10 mouse cellular contexts compared by ENCODE assay signal in genomic region chr9:121669348-121669791, GRCm38 (mm10). TPM values are rescaled to one million over a fixed set of nuclear protein-coding genes. Genes with fewer than 3 reads are reported as not detected.
A peak's percentile ranks its signal among the peaks of the same experiment; 100 is the strongest.
DNase-seq lines count a peak whose midpoint lies in the region; ATAC-seq and TF ChIP-seq lines count a peak whose summit lies in the region.
"Had no signal": no experiment of that assay in that cellular context is flagged by ENCODE, and none has a peak within 500 bp of the region (broad histone marks: within the 10 kb centered on the region; RNA-seq: fewer than 3 reads in every experiment).

No protein-coding gene starts in this region.

- H3K9ac ChIP-seq in neural tube, embryonic 14.5 days (replicated peaks; ENCODE audit: low read depth, low read length), result peak overlapping the region; percentile 48

- DNase-seq in layer of hippocampus, adult 2 months (ENCODE audit: low spot score in 2 of 2), result no peak
- no peak for DNase-seq in layer of hippocampus, adult 18-20 months (ENCODE audit: low spot score in 2 of 2)
- DNase-seq in embryo, embryonic 9.5 days (ENCODE audit: extremely low spot score), result peak; percentile 81
- DNase-seq in heart, adult 8-10 months (ENCODE audit: low spot score), result peak; percentile 26
- DNase-seq in kidney, adult 11 months, result peak; percentile 18
- DNase-seq in lung, adult 2 months, result peak; percentile 65
- DNase-seq in thymus, postnatal 0 days (ENCODE audit: low spot score), result peak; percentile 69

- ATAC-seq in neural tube, embryonic 14.5 days (ENCODE audit: low read depth), result peak; percentile 70

- H3K36me3 ChIP-seq in neural tube, embryonic 14.5 days (ENCODE audit: control insufficient read depth, insufficient read depth, low read length), result no peaks in the 10 kb centered on the region
- H3K36me3 ChIP-seq: G1E had no signal

- 1% methylated on average over 28 of the region's 28 CpGs for WGBS in lung, adult 2 months
- 1% methylated on average over 28 of the region's 28 CpGs for WGBS in neural tube, embryonic 14.5 days

- 0 out of 2 replicates have a peak, but pooled peaks cover 3% of the 10 kb centered on the region for H3K27me3 ChIP-seq in neural tube, embryonic 14.5 days (ENCODE audit: control insufficient read depth, insufficient read depth, low read length)

- peak overlapping the region; percentile 19; the same call in 1 of the 2 replicates for H3K4me3 ChIP-seq in layer of hippocampus, adult 2 months
- H3K4me3 ChIP-seq in lung, adult 2 months (replicated peaks; ENCODE audit: extremely low read depth, low read depth, low read length), result peak overlapping the region; percentile 33
- peak overlapping the region; percentile 29 for H3K4me3 ChIP-seq in neural tube, embryonic 14.5 days (ENCODE audit: low read depth, low read length)

- peak overlapping the region; percentile 63 for H3K4me2 ChIP-seq in neural tube, embryonic 14.5 days (ENCODE audit: low read depth, low read length)

- no peak overlapping the region for H3K27ac ChIP-seq in layer of hippocampus, adult 2 months
- no peak overlapping the region for H3K27ac ChIP-seq in neural tube, embryonic 14.5 days (ENCODE audit: low read depth, low read length)
- H3K27ac ChIP-seq: macrophage had no signal

- H3K9me3 ChIP-seq in neural tube, embryonic 14.5 days (ENCODE audit: control insufficient read depth, low read length), result no peaks in the 10 kb centered on the region
- H3K9me3 ChIP-seq: G1E had no signal

- TF ChIP-seq CTCF in layer of hippocampus, adult 2 months (conservative IDR thresholded peaks at IDR 0.05), result peak; percentile 76
- TF ChIP-seq CTCF in lung, adult 2 months (IDR thresholded peaks at IDR 0.05; ENCODE audit: insufficient read depth, low read length), result peak; percentile 59

- TF ChIP-seq POLR2A in lung, adult 2 months (IDR thresholded peaks at IDR 0.05; ENCODE audit: borderline replicate concordance, extremely low read depth, low read depth, low read length), result no peak

- peaks cover 16% of the 10 kb centered on the region for H3K4me1 ChIP-seq in lung, adult 2 months (ENCODE audit: control insufficient read depth, insufficient read depth, low read length)
- no peaks in the 10 kb centered on the region for H3K4me1 ChIP-seq in neural tube, embryonic 14.5 days (ENCODE audit: control insufficient read depth, insufficient read depth, low read length)

RNA-seq across cellular contexts. Expression of gene Vipr1, which starts 26.9 kb away (rescaled TPM):
- 10 to 100 TPM; 18.7 to 21.2 TPM for total RNA-seq in layer of hippocampus, adult 2 months (2021)
- total RNA-seq in layer of hippocampus, adult 18-20 months (2021), result 10 to 100 TPM; 16.5 to 20.6 TPM
- total RNA-seq in heart, adult 8-10 months (2022), result 1 to 10 TPM; 1.9 to 3.6 (median 2.1) TPM
- 2.2 and 2.6 TPM in 2 replicates for polyA plus RNA-seq in lung, adult 2 months (2012; rRNA removed)
- 0.20 and 1.1 TPM in 2 replicates for polyA plus RNA-seq in neural tube, embryonic 14.5 days (2014; fragmentation: Nextera tagmentation; extraction: Ambion mirVana)
- 1.3 and 1.4 TPM in 2 replicates for polyA plus RNA-seq in thymus, postnatal 0 days (2015; fragmentation: Nextera tagmentation; extraction: Ambion mirVana)
- polyA plus RNA-seq: G1E had no signal

RNA-seq across cellular contexts. Expression of gene Lyzl4, which starts 27.5 kb away (rescaled TPM):
- total RNA-seq in layer of hippocampus, adult 2 months (2021), result 1 to 10 TPM in 1 of 2 experiments, under 1 TPM in 1; 0.76 to 1.5 TPM
- total RNA-seq in layer of hippocampus, adult 18-20 months (2021), result 1 to 10 TPM in 1 of 2 experiments, under 1 TPM in 1; 0.86 to 1.0 TPM
- not detected for total RNA-seq in heart, adult 8-10 months (2022)
- polyA plus RNA-seq in lung, adult 2 months (2012; rRNA removed), result 0.66 and 0.72 TPM in 2 replicates
- polyA plus RNA-seq in neural tube, embryonic 14.5 days (2014; fragmentation: Nextera tagmentation; extraction: Ambion mirVana), result not detected in 2 replicates
- 1.2 and 1.3 TPM in 2 replicates for polyA plus RNA-seq in thymus, postnatal 0 days (2015; fragmentation: Nextera tagmentation; extraction: Ambion mirVana)
- total RNA-seq: G1E had no signal
- polyA plus RNA-seq: G1E had no signal

RNA-seq across cellular contexts. Expression of gene Sec22c, which starts 35.9 kb away (rescaled TPM):
- total RNA-seq in layer of hippocampus, adult 2 months (2021), result 10 to 100 TPM; 27.5 to 32.8 TPM
- total RNA-seq in layer of hippocampus, adult 18-20 months (2021), result 10 to 100 TPM; 28.7 to 33.4 TPM
- total RNA-seq in heart, adult 8-10 months (2022), result 1 to 10 TPM; 4.7 to 8.4 (median 7.1) TPM
- 8.9 and 9.9 TPM in 2 replicates for polyA plus RNA-seq in lung, adult 2 months (2012; rRNA removed)
- 18.1 and 19.8 TPM in 2 replicates for polyA plus RNA-seq in neural tube, embryonic 14.5 days (2014; fragmentation: Nextera tagmentation; extraction: Ambion mirVana)
- 18.8 and 21.5 TPM in 2 replicates for polyA plus RNA-seq in thymus, postnatal 0 days (2015; fragmentation: Nextera tagmentation; extraction: Ambion mirVana)

RNA-seq across cellular contexts. Expression of gene Ss18l2, which starts 40.8 kb away (rescaled TPM):
- 10 to 100 TPM; 71.8 to 78.8 TPM for total RNA-seq in layer of hippocampus, adult 2 months (2021)
- 10 to 100 TPM; 73.7 to 82.6 TPM for total RNA-seq in layer of hippocampus, adult 18-20 months (2021)
- 100 to 1,000 TPM; 138 to 143 (median 139) TPM for total RNA-seq in heart, adult 8-10 months (2022)
- 18.4 and 22.2 TPM in 2 replicates for polyA plus RNA-seq in lung, adult 2 months (2012; rRNA removed)
- polyA plus RNA-seq in neural tube, embryonic 14.5 days (2014; fragmentation: Nextera tagmentation; extraction: Ambion mirVana), result 194 and 208 TPM in 2 replicates
- polyA plus RNA-seq in thymus, postnatal 0 days (2015; fragmentation: Nextera tagmentation; extraction: Ambion mirVana), result 127 and 128 TPM in 2 replicates

RNA-seq across cellular contexts. Expression of gene Nktr, which starts 49.6 kb away (rescaled TPM):
- total RNA-seq in layer of hippocampus, adult 2 months (2021), result 100 to 1,000 TPM; 104 to 127 TPM
- total RNA-seq in layer of hippocampus, adult 18-20 months (2021), result 100 to 1,000 TPM in 1 of 2 experiments, 10 to 100 TPM in 1; 98.6 to 100 TPM
- total RNA-seq in heart, adult 8-10 months (2022), result 10 to 100 TPM; 24.5 to 39.2 (median 29.8) TPM
- polyA plus RNA-seq in lung, adult 2 months (2012; rRNA removed), result 36.6 and 48.6 TPM in 2 replicates
- 64.9 and 82.9 TPM in 2 replicates for polyA plus RNA-seq in neural tube, embryonic 14.5 days (2014; fragmentation: Nextera tagmentation; extraction: Ambion mirVana)
- polyA plus RNA-seq in thymus, postnatal 0 days (2015; fragmentation: Nextera tagmentation; extraction: Ambion mirVana), result 71.0 and 83.5 TPM in 2 replicates

Comparison
In these comparisons a context has a peak if more than half of its experiments do, and no peak if none do; other contexts are left out.
1. DNase-seq: peak in embryo, embryonic 9.5 days (single experiment), heart, adult 8-10 months (single experiment), kidney, adult 11 months (single experiment), lung, adult 2 months (single experiment) and thymus, postnatal 0 days (single experiment); none in layer of hippocampus, adult 2 months (0 of 2) and layer of hippocampus, adult 18-20 months (0 of 2).
2. Peak in every context shown above with its lines, with median percentiles within 50 percentile points of each other: H3K4me3 ChIP-seq.